Mouse (Mus musculus) layer of hippocampus, postnatal 36 days (tissue): ENCODE data around the gene Tlcd1. TPM values are rescaled to one million over a fixed set of nuclear protein-coding genes. Genes with fewer than 3 reads are reported as not detected.
"Not testable (repeated sequence)": the region's sequence is repeated elsewhere in the genome, so short reads cannot be mapped to it uniquely, and the experiment has no call there.

ENCODE experiments used
- DNase-seq, 2 experiments: peaks; one replicate each; pipeline ENCODE4 v3.0.0; 2022
- total RNA-seq, 2 experiments: library from RNA; stranded (reverse); gene quantifications; 2 replicates each; pipeline ENCODE4 v1.2.3; 2021

Gene Tlcd1
- 10 to 100 TPM; 22.3 to 24.0 TPM for total RNA-seq

- DNase-seq: peak; percentile 83 to 84
Measured at GRCm38 (mm10) chr11:78176402-78176862, at the start of gene Tlcd1, which contains the start of gene Nek8. Tlcd1 (plus strand) TSS chr11:78176711. Nek8 (minus strand) TSS chr11:78176675.

DNA sequence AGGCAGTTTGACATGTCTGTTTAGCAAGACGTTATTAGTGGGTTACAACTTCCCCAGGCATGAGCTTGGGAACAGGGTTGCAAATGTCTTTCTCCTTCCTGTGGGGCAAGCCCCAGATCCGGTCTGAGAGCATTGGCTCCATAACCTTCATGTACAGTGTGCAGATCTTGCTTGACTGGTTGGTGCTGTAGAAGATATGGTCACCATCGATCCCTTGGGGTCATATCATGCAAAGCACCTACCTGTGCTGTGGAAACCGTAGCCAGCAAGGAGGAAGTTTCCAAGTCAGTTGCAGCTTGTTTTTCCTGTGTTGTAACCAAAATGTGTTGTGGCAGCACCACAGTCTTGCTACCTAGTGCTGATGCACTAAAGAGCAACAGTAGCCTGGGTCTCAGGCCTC is 49.8 kb upstream of the Tlcd1 start:
- DNase-seq: no peak

DNA sequence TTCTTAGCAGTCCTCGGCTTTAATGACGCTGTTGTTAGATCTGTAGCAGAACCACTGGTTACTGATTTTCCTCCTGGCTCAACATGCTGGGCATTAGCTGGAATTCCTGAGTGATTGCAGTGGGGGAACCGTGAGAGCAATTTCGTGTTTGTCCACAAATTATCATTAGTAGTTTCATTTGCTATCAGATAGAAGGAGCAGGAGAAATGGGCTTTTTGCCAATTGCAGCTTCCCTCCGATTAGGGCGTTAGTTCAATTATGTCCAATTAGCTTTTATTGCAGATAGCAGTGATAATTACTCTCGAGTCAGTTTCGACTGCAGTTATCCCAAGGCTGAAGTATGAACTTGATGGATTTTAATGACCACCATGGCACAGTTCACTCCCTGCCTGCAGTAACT is 47.1 kb upstream of the Tlcd1 start:
- no peak for DNase-seq

DNA sequence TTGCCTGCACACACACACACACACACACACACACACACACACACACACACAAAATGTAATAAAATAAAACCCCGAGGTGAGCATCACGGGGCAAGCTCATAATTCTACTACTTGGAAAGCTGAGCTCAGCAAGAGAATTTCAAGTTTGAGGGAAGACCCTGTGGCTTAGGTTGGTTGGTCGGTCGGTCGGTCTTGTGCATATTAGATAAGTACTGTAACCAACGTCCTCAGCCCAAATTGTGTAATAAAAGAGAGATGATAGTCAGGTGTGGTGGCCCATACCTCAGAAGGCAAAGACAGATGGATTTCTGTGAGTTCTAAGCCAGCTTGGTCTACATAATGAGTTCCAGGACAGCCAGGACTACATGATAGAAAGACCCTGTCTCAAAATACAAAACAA is 42.6 kb upstream of the Tlcd1 start:
- no peak for DNase-seq

DNA sequence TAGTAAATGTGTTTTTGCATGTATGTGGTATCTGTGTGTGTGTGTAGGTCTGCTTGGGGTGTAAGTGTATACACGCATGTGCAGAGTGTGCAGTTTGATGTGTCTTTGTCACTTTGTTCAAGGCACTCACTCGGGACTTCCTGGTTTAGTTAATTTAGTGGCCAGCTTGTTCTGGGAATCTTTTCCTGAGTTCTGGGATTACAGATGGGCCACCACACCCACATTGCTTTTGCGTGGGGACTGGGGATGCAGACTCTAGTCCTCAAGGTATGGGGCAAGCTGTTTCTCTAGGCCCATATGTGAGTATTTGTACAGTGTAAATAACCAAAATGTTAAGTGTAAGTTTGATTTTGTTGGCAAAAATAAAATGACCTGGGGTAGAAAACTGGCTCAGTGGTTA is 42.2 kb upstream of the Tlcd1 start:
- peak in 1 of 2 experiments; percentile 22 for DNase-seq

- DNase-seq: not testable (repeated sequence)
Measured at GRCm38 (mm10) chr11:78135314-78135713, 41.2 kb upstream of the Tlcd1 start.

DNA sequence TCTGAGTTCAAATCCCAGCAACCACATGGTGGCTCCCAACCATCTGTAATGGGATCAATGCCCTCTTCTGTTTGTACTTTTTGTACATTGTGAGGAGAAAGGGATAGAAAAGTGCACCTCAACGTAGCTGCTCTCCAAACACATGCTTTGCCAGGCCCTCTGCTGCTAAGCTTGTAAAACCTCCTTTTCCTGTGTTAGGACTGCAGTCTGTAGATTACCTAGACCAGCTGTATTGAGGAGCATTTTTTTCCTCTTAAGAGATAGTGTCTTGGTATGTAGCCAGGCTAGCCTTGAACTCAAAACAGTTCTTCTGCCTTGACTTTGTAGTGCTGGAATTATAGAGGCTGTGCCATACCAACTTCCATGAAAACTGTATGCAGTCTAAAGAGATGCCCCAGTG is 40.4 kb upstream of the Tlcd1 start:
- no peak for DNase-seq

- DNase-seq: no peak
Measured at GRCm38 (mm10) chr11:78137584-78137983, 38.9 kb upstream of the Tlcd1 start.

DNA sequence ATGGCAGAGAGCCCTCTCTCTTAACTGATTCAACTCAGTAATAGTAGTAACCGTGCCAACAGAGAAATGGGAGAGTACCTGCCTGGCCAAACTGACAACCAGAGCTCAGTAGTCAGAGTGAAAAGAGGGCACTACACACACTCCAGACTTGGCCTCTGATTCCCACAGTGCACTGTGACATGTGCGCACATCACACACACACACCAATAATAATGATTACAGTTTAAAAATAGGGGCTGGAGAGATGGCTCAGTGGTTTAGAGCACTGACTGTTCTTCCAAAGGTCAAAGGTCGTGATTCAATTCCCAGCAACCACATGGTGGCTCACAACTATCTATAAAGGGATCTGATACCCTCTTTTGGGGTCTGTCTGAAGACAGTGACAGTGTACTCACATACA is 38.5 kb upstream of the Tlcd1 start:
- no peak for DNase-seq

GRCm38 (mm10) chr11:78140665-78141064 is 35.8 kb upstream of the Tlcd1 start:
- DNase-seq: no peak

DNA sequence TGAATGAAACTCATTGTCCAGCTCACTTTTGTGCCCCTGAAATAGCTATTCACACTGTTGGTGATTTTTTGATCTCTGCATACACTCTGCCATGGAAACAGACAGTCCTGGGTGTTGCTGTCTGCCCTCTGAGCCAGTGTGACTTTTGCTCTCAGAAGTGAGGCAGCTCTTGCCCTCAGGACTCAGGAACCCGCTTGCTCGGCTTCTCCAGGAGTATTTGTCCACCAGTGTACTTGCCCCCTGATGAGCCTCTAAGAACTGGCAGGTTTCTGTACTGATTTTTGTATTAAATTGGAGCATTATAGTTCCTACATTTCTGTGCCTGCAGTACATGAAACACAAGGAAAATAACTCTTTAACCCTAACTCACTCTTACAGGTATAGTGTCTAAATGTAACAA is 33.0 kb upstream of the Tlcd1 start:
- no peak for DNase-seq

DNA sequence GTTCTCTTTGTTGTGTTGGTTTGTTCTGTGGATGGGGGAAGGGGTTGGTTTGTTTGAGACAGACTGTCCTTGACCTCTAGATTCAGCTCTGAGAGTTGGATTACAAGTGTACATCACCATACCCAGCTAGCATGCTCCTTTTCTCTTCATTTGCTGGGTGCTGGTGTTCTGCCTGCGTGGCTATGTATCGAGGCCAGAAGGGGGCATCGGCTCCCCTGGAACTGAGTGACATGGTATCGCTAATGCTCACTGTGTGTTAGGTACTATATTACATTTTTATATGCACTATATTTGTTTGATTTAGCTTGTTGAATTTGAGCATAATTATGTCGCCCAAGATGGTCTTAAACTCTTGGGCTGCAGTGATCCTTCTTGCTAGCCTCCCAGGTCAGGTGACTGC is 30.3 kb upstream of the Tlcd1 start:
- DNase-seq: no peak

- no peak for DNase-seq
Measured at GRCm38 (mm10) chr11:78146707-78147543, 29.6 kb upstream of the Tlcd1 start.

DNA sequence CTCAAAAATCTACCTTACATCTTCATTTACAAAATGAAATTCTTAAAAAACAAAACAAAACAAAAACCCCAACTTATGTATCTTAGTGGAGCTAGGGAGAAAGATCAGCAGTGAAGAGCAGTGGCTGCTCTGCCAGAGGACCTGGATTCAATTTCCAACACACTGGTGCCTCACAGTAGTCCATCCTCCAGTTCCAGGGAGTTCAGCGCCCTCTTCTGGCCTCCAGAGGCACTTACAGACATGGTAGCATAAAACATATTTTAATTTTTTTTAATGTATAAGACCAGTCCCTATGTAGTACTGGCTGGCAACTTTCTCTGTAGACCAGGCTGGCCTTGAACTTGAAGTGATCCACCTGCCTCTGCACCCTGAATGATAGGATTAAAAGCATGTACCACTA is 25.4 kb upstream of the Tlcd1 start:
- DNase-seq: no peak

DNA sequence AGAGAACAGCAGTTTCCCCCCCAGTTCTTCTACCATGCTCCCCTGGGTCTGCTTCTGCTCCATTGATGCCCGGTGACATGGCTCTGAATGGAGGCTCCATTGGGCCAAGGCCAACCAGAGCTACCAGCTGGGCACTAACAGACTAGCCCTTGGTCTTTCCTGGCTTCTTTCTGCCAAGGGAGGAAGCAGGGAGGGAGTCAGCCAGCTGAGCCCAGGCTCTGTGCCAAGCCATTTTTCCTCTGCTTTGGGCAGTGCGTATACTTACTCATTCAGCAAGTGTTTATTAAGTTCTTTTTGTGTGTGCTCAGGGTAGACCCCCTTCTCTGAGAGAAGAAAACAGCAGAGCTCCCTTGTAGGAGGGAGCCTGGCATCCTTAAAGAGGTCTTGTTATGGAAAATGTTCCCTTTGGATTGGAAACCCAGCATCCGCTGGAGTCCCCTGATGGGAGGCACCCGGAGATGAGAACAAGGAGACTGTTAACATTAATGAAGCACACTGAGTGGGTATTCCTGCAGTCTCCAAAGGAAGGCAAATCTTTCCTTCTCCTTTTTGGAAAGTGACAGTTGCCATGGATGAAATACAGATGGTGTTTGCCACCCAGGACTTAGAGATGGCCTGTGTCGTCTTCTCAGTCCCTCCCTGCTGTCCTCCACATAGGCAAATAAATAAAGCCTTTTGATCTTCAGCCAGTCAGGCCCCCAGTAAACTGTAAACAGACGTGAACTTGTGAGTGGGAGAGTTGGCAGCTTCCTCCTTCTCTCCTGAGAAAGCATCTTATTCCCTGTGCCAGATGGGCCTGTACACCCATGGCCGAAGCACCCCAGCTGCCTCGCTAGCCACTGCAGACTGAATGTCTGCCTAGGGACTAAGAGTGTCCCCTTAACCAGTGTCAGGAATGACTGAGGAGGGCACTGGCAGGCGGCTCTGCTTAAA is 23.9 kb upstream of the Tlcd1 start:
- peak; percentile 84 to 86 for DNase-seq

DNA sequence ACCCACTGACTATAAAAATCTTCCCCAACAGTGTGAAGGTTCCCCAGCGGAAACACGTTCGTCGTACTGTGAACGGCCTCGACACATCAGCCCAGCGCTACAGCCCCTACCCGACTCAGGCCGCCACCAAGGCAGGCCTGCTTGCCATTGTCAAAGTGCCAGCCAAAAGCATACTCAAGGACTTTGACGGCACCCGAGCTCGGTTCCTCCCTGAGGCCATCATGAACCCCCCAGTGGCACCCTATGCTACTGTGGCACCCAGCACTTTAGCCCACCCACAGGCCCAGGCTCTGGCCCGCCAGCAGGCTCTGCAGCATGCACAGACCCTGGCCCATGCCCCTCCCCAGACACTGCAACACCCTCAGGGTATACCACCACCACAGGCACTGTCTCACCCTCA is 22.7 kb upstream of the Tlcd1 start:
- no peak for DNase-seq

DNA sequence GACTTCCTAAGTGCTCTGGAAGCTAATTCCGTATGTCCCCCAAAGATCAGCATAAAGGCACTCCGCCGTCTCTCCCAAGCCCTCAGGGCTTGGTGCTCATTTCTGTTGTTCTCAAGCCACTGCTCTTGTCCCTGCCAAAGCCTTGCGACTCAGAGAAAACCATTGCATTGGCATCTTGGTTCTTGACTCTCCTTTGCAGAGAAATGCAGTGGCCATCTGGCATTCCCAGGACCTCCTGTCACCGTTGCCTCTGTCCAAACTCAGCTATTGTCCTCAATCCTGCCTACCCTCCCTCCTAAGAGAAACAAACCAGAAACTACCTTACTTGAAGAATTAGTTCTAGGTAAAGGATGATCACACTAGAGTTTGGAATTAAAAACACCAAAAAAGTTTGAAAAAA is 20.8 kb upstream of the Tlcd1 start:
- DNase-seq: no peak

- DNase-seq: no peak
Measured at GRCm38 (mm10) chr11:78156156-78156699, 20.3 kb upstream of the Tlcd1 start.

DNA sequence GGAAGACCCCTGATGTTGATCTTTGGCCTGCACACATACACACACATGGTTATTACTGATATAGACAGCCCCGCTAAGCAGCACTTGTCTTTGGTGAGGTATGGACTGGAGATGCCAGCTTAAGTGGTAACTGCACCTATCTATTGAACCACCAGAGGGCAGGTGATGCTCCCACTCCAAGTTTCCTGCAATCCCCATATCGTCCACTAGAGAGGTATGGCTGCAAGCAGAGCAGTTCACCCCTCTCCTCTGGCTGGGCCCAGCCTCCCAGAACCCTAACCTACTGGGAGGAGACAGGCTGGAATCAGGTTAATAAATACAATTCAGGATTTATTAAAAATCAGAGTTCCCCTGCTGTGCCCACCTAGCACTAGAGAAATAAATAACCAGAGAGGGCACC is 17.4 kb upstream of the Tlcd1 start:
- DNase-seq: peak in 1 of 2 experiments; percentile 64

- DNase-seq: no peak
Measured at GRCm38 (mm10) chr11:78159557-78159956, 17.0 kb upstream of the Tlcd1 start.

GRCm38 (mm10) chr11:78160171-78160570 is 16.3 kb upstream of the Tlcd1 start:
- DNase-seq: no peak

- DNase-seq: no peak
Measured at GRCm38 (mm10) chr11:78160675-78161074, 15.8 kb upstream of the Tlcd1 start.

- DNase-seq: no peak
Measured at GRCm38 (mm10) chr11:78161169-78161568, 15.3 kb upstream of the Tlcd1 start.
